ENCODE assay signal across 13 mouse cellular contexts in the genomic region with DNA sequence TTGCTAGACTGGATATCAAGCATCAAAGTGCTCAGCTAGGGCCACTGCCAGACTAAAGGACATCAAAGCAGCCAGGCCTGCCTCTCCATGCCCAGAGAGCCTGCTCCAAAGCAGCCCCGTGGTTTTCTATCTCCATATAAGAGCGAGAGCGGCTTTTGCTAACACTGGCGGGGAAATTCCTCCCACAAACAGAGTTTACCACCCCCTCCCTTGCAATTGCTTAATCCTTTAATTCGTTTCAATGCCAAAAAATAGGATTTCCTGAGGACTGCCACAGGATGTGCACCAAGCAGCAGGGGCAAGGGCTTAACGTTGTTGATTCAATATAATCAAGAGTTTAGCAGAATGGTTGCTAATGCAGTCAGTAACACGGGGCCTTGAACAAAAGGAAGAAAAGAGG. TPM values are rescaled to one million over a fixed set of nuclear protein-coding genes. Genes with fewer than 3 reads are reported as not detected.
DNase-seq lines count a peak whose midpoint lies in the region; ATAC-seq and TF ChIP-seq lines count a peak whose summit lies in the region.
"Had no signal": no experiment of that assay in that cellular context is flagged by ENCODE, and none has a peak within 500 bp of the region (broad histone marks: within the 10 kb centered on the region; RNA-seq: fewer than 3 reads in every experiment).

No protein-coding gene starts in this region.

- no peaks in the 10 kb centered on the region for H3K27me3 ChIP-seq in liver, embryonic 13.5 days
- no peaks in the 10 kb centered on the region for H3K27me3 ChIP-seq in liver, embryonic 11.5 days (replicated peaks; ENCODE audit: control insufficient read depth, insufficient read depth, low read length)
- H3K27me3 ChIP-seq in forebrain, postnatal 0 days (ENCODE audit: insufficient read depth, low read length), result no peaks in the 10 kb centered on the region
- H3K27me3 ChIP-seq in intestine, postnatal 0 days (replicated peaks; ENCODE audit: control insufficient read depth, insufficient read depth, low read length), result no peaks in the 10 kb centered on the region
- H3K27me3 ChIP-seq: lung, embryonic 15.5 days had no signal

- peaks cover 3% of the 10 kb centered on the region; the same call in 1 of the 2 replicates for H3K36me3 ChIP-seq in liver, embryonic 13.5 days
- H3K36me3 ChIP-seq in liver, embryonic 11.5 days (ENCODE audit: control insufficient read depth, insufficient read depth, low read length), result no peaks in the 10 kb centered on the region
- no peaks in the 10 kb centered on the region; the same call in 1 of the 2 replicates for H3K36me3 ChIP-seq in forebrain, postnatal 0 days (ENCODE audit: insufficient read depth)
- peaks cover 42% of the 10 kb centered on the region for H3K36me3 ChIP-seq in intestine, postnatal 0 days (ENCODE audit: control insufficient read depth, insufficient read depth)

- 29% methylated on average over 7 of the region's 7 CpGs for WGBS in liver, embryonic 13.5 days (ENCODE audit: insufficient replicate concordance)
- 32% methylated on average over 7 of the region's 7 CpGs for WGBS in liver, embryonic 11.5 days
- 11% methylated on average over 7 of the region's 7 CpGs for WGBS in forebrain, postnatal 0 days
- WGBS in intestine, postnatal 0 days, result 40% methylated on average over 7 of the region's 7 CpGs

- no peak for ATAC-seq in liver, embryonic 13.5 days (ENCODE audit: low read depth)
- ATAC-seq in liver, embryonic 11.5 days (replicated peaks; ENCODE audit: low FRiP score), result no peak
- ATAC-seq in forebrain, postnatal 0 days, result peak; percentile 55
- no peak for ATAC-seq in intestine, postnatal 0 days

- H3K4me2 ChIP-seq in liver, embryonic 13.5 days, result no peak overlapping the region
- no peak overlapping the region for H3K4me2 ChIP-seq in liver, embryonic 11.5 days
- no peak overlapping the region for H3K4me2 ChIP-seq in forebrain, postnatal 0 days (ENCODE audit: low read depth)
- no peak overlapping the region for H3K4me2 ChIP-seq in intestine, postnatal 0 days (replicated peaks; ENCODE audit: low read depth)
- H3K4me2 ChIP-seq: heart, embryonic 11.5 days; lung, embryonic 15.5 days had no signal

- DNase-seq in liver, embryonic 13.5 days, result no peak
- no peak for DNase-seq in liver, embryonic 11.5 days (ENCODE audit: low spot score)
- peak; percentile 49 for DNase-seq in embryo, embryonic 11 days
- DNase-seq in forebrain, postnatal 0 days, result no peak
- peak; percentile 20 for DNase-seq in retina, adult 2 months (ENCODE audit: low read depth, low spot score)
- no peak for DNase-seq in ovary, postnatal 10 days (ENCODE audit: low spot score)
- DNase-seq in gastrocnemius, postnatal 36 days, result no peak
- DNase-seq: kidney, adult 2 months had no signal

- no peaks in the 10 kb centered on the region for H3K9me3 ChIP-seq in liver, embryonic 13.5 days (replicated peaks)
- H3K9me3 ChIP-seq in liver, embryonic 11.5 days (ENCODE audit: control insufficient read depth, low read length), result no peaks in the 10 kb centered on the region
- no peaks in the 10 kb centered on the region for H3K9me3 ChIP-seq in forebrain, postnatal 0 days (ENCODE audit: low read length)
- no peaks in the 10 kb centered on the region for H3K9me3 ChIP-seq in intestine, postnatal 0 days (ENCODE audit: control insufficient read depth)
- H3K9me3 ChIP-seq: lung, embryonic 15.5 days had no signal

- peaks cover 19% of the 10 kb centered on the region; the same call in 1 of the 2 replicates for H3K4me1 ChIP-seq in liver, embryonic 13.5 days (replicated peaks)
- H3K4me1 ChIP-seq in liver, embryonic 11.5 days (replicated peaks; ENCODE audit: control insufficient read depth, insufficient read depth, low read length), result peaks cover 17% of the 10 kb centered on the region
- 0 out of 2 replicates have a peak, but pooled peaks cover 8% of the 10 kb centered on the region for H3K4me1 ChIP-seq in forebrain, postnatal 0 days (ENCODE audit: insufficient read depth)
- H3K4me1 ChIP-seq in intestine, postnatal 0 days (replicated peaks; ENCODE audit: control insufficient read depth, insufficient read depth, low read length), result no peaks in the 10 kb centered on the region
- H3K4me1 ChIP-seq: lung, embryonic 15.5 days had no signal

- no peak overlapping the region for H3K9ac ChIP-seq in liver, embryonic 13.5 days
- H3K9ac ChIP-seq in liver, embryonic 11.5 days (ENCODE audit: low read depth, low read length), result no peak overlapping the region
- no peak overlapping the region for H3K9ac ChIP-seq in forebrain, postnatal 0 days
- no peak overlapping the region for H3K9ac ChIP-seq in intestine, postnatal 0 days (ENCODE audit: low read depth, low read length)
- H3K9ac ChIP-seq: lung, embryonic 15.5 days had no signal

- no peak for TF ChIP-seq CTCF in forebrain, postnatal 0 days (IDR thresholded peaks at IDR 0.05; ENCODE audit: low read depth)
- no peak for TF ChIP-seq CTCF in intestine, postnatal 0 days (IDR thresholded peaks at IDR 0.05; ENCODE audit: low read depth)

- intact Hi-C loops in gastrocnemius, postnatal 36 days (cut with DNase I), result no loop called here

- H3K27ac ChIP-seq in liver, embryonic 13.5 days, result peak overlapping the region; percentile 7; the same call in 1 of the 2 replicates
- no peak overlapping the region for H3K27ac ChIP-seq in liver, embryonic 11.5 days (ENCODE audit: low read depth, low read length)
- H3K27ac ChIP-seq in forebrain, postnatal 0 days (ENCODE audit: low read depth, low read length), result no peak overlapping the region
- H3K27ac ChIP-seq in intestine, postnatal 0 days (ENCODE audit: low read depth, low read length), result no peak overlapping the region
- H3K27ac ChIP-seq: left cerebral cortex, adult 2 months; lung, embryonic 15.5 days had no signal

- no peak overlapping the region for H3K4me3 ChIP-seq in liver, embryonic 13.5 days (replicated peaks)
- no peak overlapping the region for H3K4me3 ChIP-seq in liver, embryonic 11.5 days (ENCODE audit: low read depth, low read length)
- no peak overlapping the region for H3K4me3 ChIP-seq in forebrain, postnatal 0 days (ENCODE audit: low read depth, low read length)
- H3K4me3 ChIP-seq in intestine, postnatal 0 days (ENCODE audit: low read depth, low read length), result no peak overlapping the region
- H3K4me3 ChIP-seq: left cerebral cortex, adult 2 months; lung, embryonic 15.5 days had no signal

RNA-seq across cellular contexts. Expression of a gene that starts 28.1 kb away (rescaled TPM):
- 0.27 and 0.30 TPM in 2 replicates for polyA plus RNA-seq in liver, embryonic 13.5 days (2015; fragmentation: Nextera tagmentation; extraction: Ambion mirVana)
- polyA plus RNA-seq in liver, embryonic 11.5 days (2014; fragmentation: Nextera tagmentation; extraction: Ambion mirVana), result 0.23 and 0.38 TPM in 2 replicates
- total RNA-seq in forebrain, postnatal 0 days (2014; rRNA removed), result 0.69 and 1.1 TPM in 2 replicates
- 0.88 and 1.8 TPM in 2 replicates for polyA plus RNA-seq in forebrain, postnatal 0 days (2015; fragmentation: Nextera tagmentation; extraction: Ambion mirVana)
- polyA plus RNA-seq in intestine, postnatal 0 days (2015; fragmentation: Nextera tagmentation; extraction: Ambion mirVana), result 0.23 and 0.55 TPM in 2 replicates
- not detected for total RNA-seq in gastrocnemius, postnatal 36 days (2021)
- total RNA-seq: neutrophil, adult 5-6 weeks had no signal

Comparison
In these comparisons a context has a peak if more than half of its experiments do, and no peak if none do; other contexts are left out.
1. DNase-seq: peak in embryo, embryonic 11 days (single experiment) and retina, adult 2 months (single experiment); none in liver, embryonic 13.5 days (single experiment), liver, embryonic 11.5 days (single experiment), forebrain, postnatal 0 days (single experiment), ovary, postnatal 10 days (single experiment) and gastrocnemius, postnatal 36 days (0 of 2).